Mouse (Mus musculus): Measurements from ENCODE around the gene Sorbs1. TPM values are rescaled to one million over a fixed set of nuclear protein-coding genes. Genes with fewer than 3 reads are reported as not detected.
A peak's percentile ranks its signal among the peaks of the same experiment; 100 is the strongest.

The Sorbs1 gene
- polyA plus RNA-seq, 2 experiments = 35.3 to 40.6 TPM

DNA sequence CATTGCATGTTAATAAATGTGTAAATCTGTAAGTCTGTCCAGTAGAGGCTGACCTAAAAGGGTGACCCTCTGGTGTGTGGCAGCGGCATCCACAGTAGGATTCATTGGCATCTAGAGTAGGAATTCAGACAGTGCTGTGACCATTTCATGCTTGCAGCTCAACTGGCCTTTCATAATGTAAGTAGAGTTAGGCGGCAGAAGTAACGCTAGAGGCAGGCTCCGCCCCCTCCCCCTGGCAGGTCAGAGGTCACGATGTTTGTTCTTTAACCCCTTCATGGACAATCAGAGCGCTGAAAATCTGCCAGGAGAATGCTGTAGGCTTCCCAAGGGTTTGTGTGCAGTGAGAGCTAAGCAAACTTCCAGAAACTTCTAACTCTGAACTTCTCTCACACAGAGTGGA lies 172.4 kb downstream of the Sorbs1 start:
- Histone ChIP-seq H3K4me1 (ENCODE audit: control insufficient read depth, insufficient read depth, low read length) (no peaks in the 10 kb centered on the region), H3K9ac (ENCODE audit: low read depth, low read length, severe bottlenecking) (no peak overlapping the region), H3K4me3 (replicated peaks; ENCODE audit: low read length) (no peak overlapping the region), H3K27me3 (ENCODE audit: control insufficient read depth, insufficient read depth, low read length) (no peaks in the 10 kb centered on the region), H3K27ac (replicated peaks; ENCODE audit: low read depth, low read length) (no peak overlapping the region), H3K4me2 (replicated peaks; ENCODE audit: low read depth, low read length, severe bottlenecking) (no peak overlapping the region), H3K9me3 (ENCODE audit: control insufficient read depth, low read length) (no peaks in the 10 kb centered on the region), H3K36me3 (ENCODE audit: control insufficient read depth, insufficient read depth, low read length) (no peaks in the 10 kb centered on the region)
- ATAC-seq (ENCODE audit: low FRiP score, low read depth) (no peak), DNase-seq (ENCODE audit: low spot score) (no peak)
- 22% methylated on average over 6 of the region's 6 CpGs for WGBS
- TF ChIP-seq POLR2A (IDR thresholded peaks at IDR 0.05; ENCODE audit: borderline replicate concordance, extremely low read depth, insufficient read depth, insufficient read length) = no peak

DNA sequence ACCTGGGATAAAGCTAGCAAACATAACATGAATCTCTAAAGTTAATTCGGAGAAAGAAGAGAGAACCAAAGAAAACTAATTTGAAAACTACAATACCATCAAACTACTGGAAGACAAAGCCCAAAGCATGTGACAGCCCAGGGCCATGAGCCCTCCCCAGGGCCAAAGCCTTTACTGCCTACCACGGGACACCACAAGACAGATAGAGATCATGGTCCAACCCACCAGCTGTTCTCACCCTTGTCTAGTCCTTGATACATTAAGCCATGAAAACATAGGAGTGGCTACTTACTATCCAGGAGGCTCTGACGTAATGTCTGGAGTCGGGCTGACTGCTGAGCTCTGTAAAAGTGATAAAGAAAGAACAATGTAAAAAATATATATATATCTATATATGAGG lies 176.9 kb downstream of the Sorbs1 start:
- Histone ChIP-seq H3K4me1 (ENCODE audit: control insufficient read depth, insufficient read depth, low read length) (no peaks in the 10 kb centered on the region), H3K27ac (replicated peaks; ENCODE audit: low read depth, low read length) (no peak overlapping the region), H3K4me2 (replicated peaks; ENCODE audit: low read depth, low read length, severe bottlenecking) (no peak overlapping the region), H3K4me3 (replicated peaks; ENCODE audit: low read length) (no peak overlapping the region), H3K9ac (ENCODE audit: low read depth, low read length, severe bottlenecking) (no peak overlapping the region), H3K36me3 (ENCODE audit: control insufficient read depth, insufficient read depth, low read length) (no peaks in the 10 kb centered on the region), H3K27me3 (ENCODE audit: control insufficient read depth, insufficient read depth, low read length) (no peaks in the 10 kb centered on the region), H3K9me3 (ENCODE audit: control insufficient read depth, low read length) (no peaks in the 10 kb centered on the region)
- no peak for ATAC-seq (ENCODE audit: low FRiP score, low read depth)
- 80% methylated on average over 4 of the region's 4 CpGs for WGBS
- TF ChIP-seq POLR2A (IDR thresholded peaks at IDR 0.05; ENCODE audit: borderline replicate concordance, extremely low read depth, insufficient read depth, insufficient read length) = no peak
- DNase-seq (ENCODE audit: low spot score) = no peak

DNA sequence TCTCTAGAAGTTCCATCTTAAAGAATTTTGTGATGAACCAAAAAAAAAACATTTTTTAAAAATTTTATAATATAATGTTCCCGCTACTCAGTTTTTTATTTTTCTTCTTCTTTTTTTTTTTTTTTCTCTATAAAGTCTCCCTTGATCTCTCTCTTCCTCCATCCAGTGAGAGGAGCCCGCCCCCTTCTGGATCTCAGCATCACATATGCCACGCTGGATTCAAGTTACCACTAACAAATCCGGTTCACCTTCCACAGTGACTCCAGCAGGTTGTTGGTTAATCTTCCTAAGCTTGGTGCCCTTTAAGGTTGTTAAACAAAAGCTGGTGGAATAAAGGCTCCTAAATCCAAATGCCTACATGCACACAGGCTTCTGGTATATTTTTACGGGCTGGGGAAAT lies 179.7 kb downstream of the Sorbs1 start:
- H3K27me3 ChIP-seq (ENCODE audit: control insufficient read depth, insufficient read depth, low read length) = no peaks in the 10 kb centered on the region
- H3K4me1 ChIP-seq (ENCODE audit: control insufficient read depth, insufficient read depth, low read length) = no peaks in the 10 kb centered on the region
- no peak for ATAC-seq (ENCODE audit: low FRiP score, low read depth)
- no peak overlapping the region for H3K4me2 ChIP-seq (replicated peaks; ENCODE audit: low read depth, low read length, severe bottlenecking)
- no peak for TF ChIP-seq POLR2A (IDR thresholded peaks at IDR 0.05; ENCODE audit: borderline replicate concordance, extremely low read depth, insufficient read depth, insufficient read length)
- peak; percentile 54 for DNase-seq (ENCODE audit: low spot score)
- H3K9ac ChIP-seq (ENCODE audit: low read depth, low read length, severe bottlenecking) = no peak overlapping the region
- no peak overlapping the region for H3K27ac ChIP-seq (replicated peaks; ENCODE audit: low read depth, low read length)
- 0 out of 2 replicates have a peak, but pooled peaks cover 3% of the 10 kb centered on the region for H3K36me3 ChIP-seq (ENCODE audit: control insufficient read depth, insufficient read depth, low read length)
- H3K9me3 ChIP-seq (ENCODE audit: control insufficient read depth, low read length) = no peaks in the 10 kb centered on the region
- H3K4me3 ChIP-seq (replicated peaks; ENCODE audit: low read length) = no peak overlapping the region
- 37% methylated on average over 5 of the region's 5 CpGs for WGBS

DNA sequence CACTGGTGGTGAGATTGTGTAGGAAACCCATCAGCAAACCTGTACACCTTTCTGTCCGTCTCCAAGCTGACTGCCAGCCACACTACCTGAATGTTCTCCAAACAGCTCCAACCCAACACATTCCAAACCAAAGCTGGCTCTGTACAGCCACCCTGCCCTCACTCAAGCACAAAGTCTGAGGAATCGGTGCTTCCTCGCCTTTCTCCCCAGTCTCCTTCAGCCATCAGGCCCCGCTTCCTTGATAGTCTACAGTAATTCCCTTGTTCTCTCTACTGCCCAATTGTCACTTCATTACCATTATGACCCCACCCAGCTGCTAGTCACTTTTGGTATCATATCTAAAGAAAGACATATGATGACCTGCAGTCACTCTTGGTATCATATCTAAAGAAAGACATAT lies 180.5 kb downstream of the Sorbs1 start:
- H3K4me3 ChIP-seq (replicated peaks; ENCODE audit: low read length) = no peak overlapping the region
- no peak for DNase-seq (ENCODE audit: low spot score)
- no peaks in the 10 kb centered on the region for H3K4me1 ChIP-seq (ENCODE audit: control insufficient read depth, insufficient read depth, low read length)
- TF ChIP-seq POLR2A (IDR thresholded peaks at IDR 0.05; ENCODE audit: borderline replicate concordance, extremely low read depth, insufficient read depth, insufficient read length) = no peak
- H3K4me2 ChIP-seq (replicated peaks; ENCODE audit: low read depth, low read length, severe bottlenecking) = no peak overlapping the region
- no peaks in the 10 kb centered on the region for H3K9me3 ChIP-seq (ENCODE audit: control insufficient read depth, low read length)
- H3K9ac ChIP-seq (ENCODE audit: low read depth, low read length, severe bottlenecking) = no peak overlapping the region
- WGBS = 89% methylated on average over 4 of the region's 4 CpGs
- H3K36me3 ChIP-seq (ENCODE audit: control insufficient read depth, insufficient read depth, low read length) = 0 out of 2 replicates have a peak, but pooled peaks cover 3% of the 10 kb centered on the region
- no peak for ATAC-seq (ENCODE audit: low FRiP score, low read depth)
- H3K27me3 ChIP-seq (ENCODE audit: control insufficient read depth, insufficient read depth, low read length) = no peaks in the 10 kb centered on the region
- no peak overlapping the region for H3K27ac ChIP-seq (replicated peaks; ENCODE audit: low read depth, low read length)

DNA sequence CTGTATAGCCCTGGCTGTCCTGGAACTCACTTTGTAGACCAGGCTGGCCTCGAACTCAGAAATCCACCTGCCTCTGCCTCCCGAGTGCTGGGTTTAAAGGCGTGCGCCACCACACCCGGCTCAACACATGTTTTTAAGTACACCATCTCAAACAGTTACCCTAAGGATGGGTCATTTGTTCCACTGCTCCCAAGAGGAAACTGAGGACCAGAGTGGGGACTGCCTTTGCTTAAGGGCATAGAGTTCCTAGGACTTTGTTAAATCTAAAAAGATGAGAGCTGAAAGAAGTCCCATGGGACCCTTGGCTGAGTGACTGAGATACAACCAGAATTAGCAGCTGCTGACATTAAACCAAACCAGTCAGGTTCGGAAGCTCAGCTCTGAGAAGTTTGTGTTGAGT lies 181.3 kb downstream of the Sorbs1 start:
- DNase-seq (ENCODE audit: low spot score) (no peak), ATAC-seq (ENCODE audit: low FRiP score, low read depth) (no peak)
- no peaks in the 10 kb centered on the region for H3K9me3 ChIP-seq (ENCODE audit: control insufficient read depth, low read length)
- WGBS = 90% methylated on average over 6 of the region's 6 CpGs
- no peak for TF ChIP-seq POLR2A (IDR thresholded peaks at IDR 0.05; ENCODE audit: borderline replicate concordance, extremely low read depth, insufficient read depth, insufficient read length)
- no peak overlapping the region for H3K9ac ChIP-seq (ENCODE audit: low read depth, low read length, severe bottlenecking)
- no peak overlapping the region for H3K27ac ChIP-seq (replicated peaks; ENCODE audit: low read depth, low read length)
- H3K36me3 ChIP-seq (ENCODE audit: control insufficient read depth, insufficient read depth, low read length) = 0 out of 2 replicates have a peak, but pooled peaks cover 3% of the 10 kb centered on the region
- no peaks in the 10 kb centered on the region for H3K4me1 ChIP-seq (ENCODE audit: control insufficient read depth, insufficient read depth, low read length)
- no peak overlapping the region for H3K4me2 ChIP-seq (replicated peaks; ENCODE audit: low read depth, low read length, severe bottlenecking)
- no peak overlapping the region for H3K4me3 ChIP-seq (replicated peaks; ENCODE audit: low read length)
- no peaks in the 10 kb centered on the region for H3K27me3 ChIP-seq (ENCODE audit: control insufficient read depth, insufficient read depth, low read length)

DNA sequence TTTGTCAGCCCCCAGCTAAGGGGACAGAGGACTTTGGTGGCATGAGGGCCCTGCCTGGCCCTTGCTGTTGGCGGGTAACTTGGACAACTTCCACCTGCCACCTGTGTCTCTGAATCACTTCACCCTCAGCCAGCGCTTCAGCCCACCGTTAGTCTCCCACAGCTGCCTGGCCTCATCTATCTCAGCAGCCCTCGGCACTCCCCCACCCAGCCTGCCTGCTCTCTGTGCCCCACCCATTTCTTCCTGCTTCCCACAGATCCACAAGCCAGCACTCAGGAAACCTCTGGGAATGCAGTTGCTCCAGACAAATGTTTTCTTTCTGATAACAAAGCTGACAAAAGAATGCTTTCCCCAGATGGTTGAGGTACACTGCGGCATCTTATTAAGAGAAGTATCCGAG lies 181.7 kb downstream of the Sorbs1 start:
- no peak for ATAC-seq (ENCODE audit: low FRiP score, low read depth)
- no peak for DNase-seq (ENCODE audit: low spot score)
- WGBS = 54% methylated on average over 6 of the region's 6 CpGs

More for the DNA sequence above, 181.7 kb downstream of the Sorbs1 start:
- Histone ChIP-seq H3K4me3 (replicated peaks; ENCODE audit: low read length) (no peak overlapping the region), H3K4me1 (ENCODE audit: control insufficient read depth, insufficient read depth, low read length) (no peaks in the 10 kb centered on the region), H3K4me2 (replicated peaks; ENCODE audit: low read depth, low read length, severe bottlenecking) (no peak overlapping the region), H3K9ac (ENCODE audit: low read depth, low read length, severe bottlenecking) (no peak overlapping the region), H3K27ac (replicated peaks; ENCODE audit: low read depth, low read length) (no peak overlapping the region), H3K27me3 (ENCODE audit: control insufficient read depth, insufficient read depth, low read length) (no peaks in the 10 kb centered on the region), H3K36me3 (ENCODE audit: control insufficient read depth, insufficient read depth, low read length) (0 out of 2 replicates have a peak, but pooled peaks cover 3% of the 10 kb centered on the region), H3K9me3 (ENCODE audit: control insufficient read depth, low read length) (no peaks in the 10 kb centered on the region)
- no peak for TF ChIP-seq POLR2A (IDR thresholded peaks at IDR 0.05; ENCODE audit: borderline replicate concordance, extremely low read depth, insufficient read depth, insufficient read length)
